Mouse (Mus musculus): Measurements from ENCODE around the gene Stard9.

DNA sequence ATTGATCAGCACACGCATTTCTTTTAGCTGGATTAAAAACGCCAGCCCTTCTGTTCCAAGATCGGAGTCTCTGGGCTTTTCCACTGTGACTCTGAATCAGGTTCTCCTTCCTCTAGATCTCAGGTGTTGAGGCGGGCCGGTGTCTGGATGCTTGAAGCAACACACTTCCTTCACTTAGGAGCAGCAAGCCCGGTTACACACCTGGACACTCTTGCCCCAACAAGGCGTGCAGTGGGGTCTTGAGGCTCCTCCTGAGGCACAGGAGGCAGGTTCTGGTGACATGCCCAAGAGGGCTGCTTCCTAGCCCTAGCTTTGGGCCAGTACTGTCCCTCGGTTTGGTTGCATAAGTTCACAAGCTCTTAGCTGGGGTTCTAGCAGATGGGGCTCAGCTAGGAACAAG is 89.6 kb downstream of the Stard9 start:
- TF ChIP-seq CTCF (IDR thresholded peaks at IDR 0.05; ENCODE audit: borderline replicate concordance, insufficient read depth, low read length) = no peak
- no peak for TF ChIP-seq POLR2A (IDR thresholded peaks at IDR 0.05; ENCODE audit: low read depth, low read length)

Data from embryonic fibroblast, embryonic 13.5 days (primary cell).